Mouse (Mus musculus): Measurements from ENCODE around the gene Apol11b. TPM values are rescaled to one million over a fixed set of nuclear protein-coding genes. Genes with fewer than 3 reads are reported as not detected.
"Not testable (repeated sequence)": the region's sequence is repeated elsewhere in the genome, so short reads cannot be mapped to it uniquely, and the experiment has no call there.

Apol11b gene
- polyA plus RNA-seq (2017; shearing (Covaris generic)) = under 1 TPM; 0.27 to 0.49 TPM

GRCm38 (mm10) chr15:77643176-77643575, at the start of gene Apol11b:
Apol11b (minus strand) TSS chr15:77643286.
- ATAC-seq = not testable (repeated sequence)

- ATAC-seq = not testable (repeated sequence)
These were observed 48.6 kb upstream of the Apol11b start for GRCm38 (mm10) chr15:77691532-77692311.

- not testable (repeated sequence) for ATAC-seq
These were observed 40.9 kb upstream of the Apol11b start for GRCm38 (mm10) chr15:77683944-77684343.

- not testable (repeated sequence) for ATAC-seq
These were observed 31.0 kb upstream of the Apol11b start for GRCm38 (mm10) chr15:77674081-77674480.

- ATAC-seq = not testable (repeated sequence)
These were observed 18.8 kb upstream of the Apol11b start for GRCm38 (mm10) chr15:77661841-77662240.

GRCm38 (mm10) chr15:77659773-77660172, 16.7 kb upstream of the Apol11b start:
- not testable (repeated sequence) for ATAC-seq

- ATAC-seq = not testable (repeated sequence)
These were observed 8.1 kb upstream of the Apol11b start for GRCm38 (mm10) chr15:77651143-77651542.

GRCm38 (mm10) chr15:77629822-77630221, 13.3 kb downstream of the Apol11b start:
- not testable (repeated sequence) for ATAC-seq

- not testable (repeated sequence) for ATAC-seq
These were observed 14.4 kb downstream of the Apol11b start for GRCm38 (mm10) chr15:77628647-77629046.

- not testable (repeated sequence) for ATAC-seq
These were observed 16.6 kb downstream of the Apol11b start for GRCm38 (mm10) chr15:77626471-77626870.

- ATAC-seq = peak; percentile 41
These were observed 18.4 kb downstream of the Apol11b start for GRCm38 (mm10) chr15:77624710-77625109.

- no peak for ATAC-seq
These were observed 37.0 kb downstream of the Apol11b start for GRCm38 (mm10) chr15:77606069-77606468.

GRCm38 (mm10) chr15:77598958-77599357, 44.1 kb downstream of the Apol11b start, which contains the start of gene Gm36245:
Gm36245 (plus strand) TSS chr15:77599258.
- no peak for ATAC-seq

- ATAC-seq = no peak
These were observed 44.7 kb downstream of the Apol11b start for GRCm38 (mm10) chr15:77598429-77598828.

- no peak for ATAC-seq
These were observed 47.1 kb downstream of the Apol11b start, which contains the start of gene Apol10b for GRCm38 (mm10) chr15:77595961-77596360. Apol10b (minus strand) TSS chr15:77596125.

GRCm38 (mm10) chr15:77593557-77593956, 49.5 kb downstream of the Apol11b start:
- no peak for ATAC-seq

- ATAC-seq = no peak
These were observed 52.2 kb downstream of the Apol11b start for GRCm38 (mm10) chr15:77590881-77591280.

GRCm38 (mm10) chr15:77588981-77589380, 54.1 kb downstream of the Apol11b start:
- ATAC-seq = no peak

- no peak for ATAC-seq
These were observed 56.1 kb downstream of the Apol11b start for GRCm38 (mm10) chr15:77587026-77587425.

Other genes starting within 250 kb of the Apol11b start
- not detected for gene Apol7a, start 244.2 kb downstream of the Apol11b start, polyA plus RNA-seq (2017; shearing (Covaris generic))
- gene Apol9a, start 232.2 kb downstream of the Apol11b start, polyA plus RNA-seq (2017; shearing (Covaris generic)) = 10 to 100 TPM; 11.0 to 17.0 TPM
- under 1 TPM; 0.54 to 0.65 TPM for gene Apol7b, start 195.8 kb downstream of the Apol11b start, polyA plus RNA-seq (2017; shearing (Covaris generic))
- under 1 TPM in 1 of 2 experiments, not detected in 1; 0.22 TPM for gene Apol10a, start 166.2 kb downstream of the Apol11b start, polyA plus RNA-seq (2017; shearing (Covaris generic))
- gene Apol11a, start 135.0 kb downstream of the Apol11b start, polyA plus RNA-seq (2017; shearing (Covaris generic)) = not detected
- under 1 TPM in 1 of 2 experiments, not detected in 1; 0.59 TPM for gene Apol7c, start 110.0 kb downstream of the Apol11b start, polyA plus RNA-seq (2017; shearing (Covaris generic))
- not detected for gene 1700025B11Rik, start 81.4 kb downstream of the Apol11b start, polyA plus RNA-seq (2017; shearing (Covaris generic))
- gene Apol10b, start 47.2 kb downstream of the Apol11b start, polyA plus RNA-seq (2017; shearing (Covaris generic)) = 10 to 100 TPM; 10.1 to 14.3 TPM
- gene Gm36245, start 44.0 kb downstream of the Apol11b start, polyA plus RNA-seq (2017; shearing (Covaris generic)) = not detected
- 10 to 100 TPM; 57.4 to 67.8 TPM for gene Apol7e, start 55.6 kb upstream of the Apol11b start, polyA plus RNA-seq (2017; shearing (Covaris generic))
- gene Apol9b, start 85.8 kb upstream of the Apol11b start, polyA plus RNA-seq (2017; shearing (Covaris generic)) = 10 to 100 TPM; 50.3 to 80.6 TPM
- gene Apol8, start 113.7 kb upstream of the Apol11b start, polyA plus RNA-seq (2017; shearing (Covaris generic)) = not detected
- gene Myh9, start 198.9 kb upstream of the Apol11b start, polyA plus RNA-seq (2017; shearing (Covaris generic)) = 100 to 1,000 TPM; 206 to 220 TPM